12 mouse cellular contexts compared by ENCODE assay signal in the genomic region with DNA sequence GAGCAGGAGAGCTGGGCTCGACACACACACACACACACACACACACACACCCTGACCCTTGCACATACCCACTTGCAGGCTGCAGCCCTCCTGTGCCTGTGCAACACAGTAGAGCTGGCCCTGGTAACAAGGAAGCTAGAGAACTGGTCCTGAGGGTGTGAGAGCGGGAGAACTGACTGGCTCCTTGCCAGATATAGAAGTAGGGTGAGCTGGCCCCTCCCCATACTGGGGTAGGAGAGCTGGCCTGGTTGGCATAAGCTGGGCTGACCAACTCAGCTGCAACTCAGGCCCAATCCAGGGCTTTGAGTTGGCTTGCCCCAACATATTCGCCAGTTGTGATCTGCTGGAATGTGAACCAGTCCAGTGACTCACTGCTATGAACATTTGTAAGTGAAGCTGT. TPM values are rescaled to one million over a fixed set of nuclear protein-coding genes. Genes with fewer than 3 reads are reported as not detected.
DNase-seq lines count a peak whose midpoint lies in the region; ATAC-seq and TF ChIP-seq lines count a peak whose summit lies in the region.
"Had no signal": no experiment of that assay in that cellular context is flagged by ENCODE, and none has a peak within 500 bp of the region (broad histone marks: within the 10 kb centered on the region; RNA-seq: fewer than 3 reads in every experiment).

No protein-coding gene starts in this region.

- no peak for TF ChIP-seq EP300 in heart, adult 2 months (IDR thresholded peaks at IDR 0.05; ENCODE audit: insufficient read depth, low read depth, low read length)

- H3K9me3 ChIP-seq in midbrain, embryonic 16.5 days (replicated peaks; ENCODE audit: control insufficient read depth, low read length, poor library complexity, severe bottlenecking), result no peaks in the 10 kb centered on the region
- H3K9me3 ChIP-seq in liver, embryonic 11.5 days (ENCODE audit: control insufficient read depth, low read length), result 0 out of 2 replicates have a peak, but pooled peaks cover under 1% of the 10 kb centered on the region
- H3K9me3 ChIP-seq: liver, embryonic 13.5 days had no signal

- no peaks in the 10 kb centered on the region for H3K79me2 ChIP-seq in heart, adult 2 months (replicated peaks; ENCODE audit: control insufficient read depth, insufficient read depth, low read length)

- TF ChIP-seq CTCF in heart, adult 2 months (IDR thresholded peaks at IDR 0.05), result no peak
- no peak for TF ChIP-seq CTCF in kidney, adult 2 months (conservative IDR thresholded peaks at IDR 0.05; ENCODE audit: insufficient read depth, insufficient read length, low read depth, low read length)

- no peak overlapping the region for H3K4me2 ChIP-seq in midbrain, embryonic 16.5 days (ENCODE audit: low read length)
- H3K4me2 ChIP-seq in liver, embryonic 11.5 days, result no peak overlapping the region
- H3K4me2 ChIP-seq: liver, embryonic 13.5 days had no signal

- ATAC-seq in monocyte, adult 5-6 weeks (replicated peaks; ENCODE audit: insufficient number of reproducible peaks, low FRiP score, low TSS enrichment, poor library complexity, severe bottlenecking), result 0 out of 2 replicates have a peak, but pooled peaks have one; percentile 4
- no peak for ATAC-seq in midbrain, embryonic 16.5 days
- ATAC-seq in liver, embryonic 11.5 days (replicated peaks; ENCODE audit: low FRiP score), result no peak
- ATAC-seq: activated CD4-positive, CD25-positive, alpha-beta regulatory T cell, adult 4 months had no signal

- no peak overlapping the region for H3K27ac ChIP-seq in heart, adult 2 months
- H3K27ac ChIP-seq in kidney, adult 2 months (ENCODE audit: insufficient read depth, low read depth, low read length), result no peak overlapping the region
- no peak overlapping the region for H3K27ac ChIP-seq in midbrain, embryonic 16.5 days (ENCODE audit: low read length)
- H3K27ac ChIP-seq in liver, embryonic 11.5 days (ENCODE audit: low read depth, low read length), result no peak overlapping the region
- H3K27ac ChIP-seq: liver, embryonic 13.5 days had no signal

- 68% methylated on average over 3 of the region's 3 CpGs for WGBS in heart, adult 2 months
- WGBS in kidney, adult 2 months, result 47% methylated on average over 3 of the region's 3 CpGs
- 82% methylated on average over 3 of the region's 3 CpGs for WGBS in midbrain, embryonic 16.5 days
- WGBS in liver, embryonic 11.5 days, result 77% methylated on average over 3 of the region's 3 CpGs

- H3K9ac ChIP-seq in heart, adult 2 months (ENCODE audit: low read depth, low read length), result no peak overlapping the region
- H3K9ac ChIP-seq in midbrain, embryonic 16.5 days (ENCODE audit: low read depth, low read length), result no peak overlapping the region
- H3K9ac ChIP-seq in liver, embryonic 11.5 days (ENCODE audit: low read depth, low read length), result no peak overlapping the region
- H3K9ac ChIP-seq: liver, embryonic 13.5 days had no signal

- no peaks in the 10 kb centered on the region for H3K4me1 ChIP-seq in heart, adult 2 months (ENCODE audit: control insufficient read depth, insufficient read depth, low read length)
- peaks cover 4% of the 10 kb centered on the region; the same call in 1 of the 2 replicates for H3K4me1 ChIP-seq in kidney, adult 2 months (ENCODE audit: control insufficient read depth, insufficient read depth, low read length)
- H3K4me1 ChIP-seq in midbrain, embryonic 16.5 days (ENCODE audit: control insufficient read depth, insufficient read depth, low read length), result no peaks in the 10 kb centered on the region
- H3K4me1 ChIP-seq in liver, embryonic 11.5 days (replicated peaks; ENCODE audit: control insufficient read depth, insufficient read depth, low read length), result no peaks in the 10 kb centered on the region
- H3K4me1 ChIP-seq: liver, embryonic 13.5 days had no signal

- DNase-seq in heart, adult 11 months, result peak; percentile 87
- no peak for DNase-seq in heart, adult 2 months
- DNase-seq in NIH3T3 (ENCODE audit: low read depth), result peak; percentile 77
- DNase-seq in kidney, adult 2 months, result peak; percentile 64
- DNase-seq in liver, embryonic 11.5 days (ENCODE audit: low spot score), result no peak
- no peak for DNase-seq in left cerebral cortex, postnatal 4 days
- DNase-seq: cerebellum, postnatal 10 days; heart, postnatal 10 days; liver, embryonic 13.5 days had no signal

- no peaks in the 10 kb centered on the region for H3K36me3 ChIP-seq in heart, adult 2 months (ENCODE audit: control insufficient read depth, insufficient read depth, low read length)
- H3K36me3 ChIP-seq in kidney, adult 2 months (ENCODE audit: control insufficient read depth, insufficient read depth, low read length), result no peaks in the 10 kb centered on the region
- H3K36me3 ChIP-seq in midbrain, embryonic 16.5 days (ENCODE audit: control insufficient read depth, insufficient read depth, low read length), result no peaks in the 10 kb centered on the region
- no peaks in the 10 kb centered on the region for H3K36me3 ChIP-seq in liver, embryonic 11.5 days (ENCODE audit: control insufficient read depth, insufficient read depth, low read length)
- H3K36me3 ChIP-seq: liver, embryonic 13.5 days had no signal

- no peak for TF ChIP-seq POLR2A in heart, adult 2 months (IDR thresholded peaks at IDR 0.05; ENCODE audit: insufficient read depth, low read depth, low read length)
- TF ChIP-seq POLR2A in kidney, adult 2 months (IDR thresholded peaks at IDR 0.05; ENCODE audit: low read depth, low read length), result no peak

- intact Hi-C loops in heart, adult 2 months (cut with DNase I), result no loop called here
- intact Hi-C loops in left cerebral cortex, postnatal 4 days (cut with DNase I), result no loop called here

- H3K4me3 ChIP-seq in heart, adult 2 months, result no peak overlapping the region
- H3K4me3 ChIP-seq in kidney, adult 2 months (ENCODE audit: insufficient read depth, low read depth, low read length), result no peak overlapping the region
- no peak overlapping the region for H3K4me3 ChIP-seq in midbrain, embryonic 16.5 days (ENCODE audit: low read depth, low read length)
- H3K4me3 ChIP-seq in liver, embryonic 11.5 days (ENCODE audit: low read depth, low read length), result no peak overlapping the region
- H3K4me3 ChIP-seq: liver, embryonic 13.5 days had no signal

- no peaks in the 10 kb centered on the region for H3K27me3 ChIP-seq in heart, adult 2 months (ENCODE audit: control insufficient read depth, insufficient read depth, low read length)
- H3K27me3 ChIP-seq in kidney, adult 2 months (replicated peaks; ENCODE audit: control insufficient read depth, insufficient read depth, low read length), result no peaks in the 10 kb centered on the region
- H3K27me3 ChIP-seq in midbrain, embryonic 16.5 days (ENCODE audit: control insufficient read depth, insufficient read depth, low read depth, low read length), result no peaks in the 10 kb centered on the region
- no peaks in the 10 kb centered on the region for H3K27me3 ChIP-seq in liver, embryonic 11.5 days (replicated peaks; ENCODE audit: control insufficient read depth, insufficient read depth, low read length)
- H3K27me3 ChIP-seq: liver, embryonic 13.5 days had no signal

RNA-seq across cellular contexts. Expression of a gene that starts 51.8 kb away (rescaled TPM):
- 10 to 100 TPM; 15.8 to 19.1 TPM for total RNA-seq in heart, adult 2 months (2021)
- polyA plus RNA-seq in heart, adult 2 months (2012; rRNA removed), result 24.3 and 59.2 TPM in 2 replicates
- polyA plus RNA-seq in kidney, adult 2 months (2012; rRNA removed), result 55.2 and 61.9 TPM in 2 replicates
- 29.2 to 43.2 TPM (median 37.3 TPM) in 3 replicates for total RNA-seq in monocyte, adult 5-6 weeks (2017)
- polyA plus RNA-seq in midbrain, embryonic 16.5 days (2015; fragmentation: Nextera tagmentation; extraction: Ambion mirVana), result 88.3 and 90.2 TPM in 2 replicates
- 71.4 and 80.4 TPM in 2 replicates for polyA plus RNA-seq in liver, embryonic 11.5 days (2014; fragmentation: Nextera tagmentation; extraction: Ambion mirVana)
- 10 to 100 TPM; 64.0 to 65.0 TPM for total RNA-seq in left cerebral cortex, postnatal 4 days (2021)

Comparison
In these comparisons a context has a peak if more than half of its experiments do, and no peak if none do; other contexts are left out.
1. DNase-seq: peak in heart, adult 11 months (single experiment), NIH3T3 (single experiment) and kidney, adult 2 months (single experiment); none in heart, adult 2 months (0 of 2), liver, embryonic 11.5 days (single experiment) and left cerebral cortex, postnatal 4 days (single experiment).